Mouse (Mus musculus) C2C12 (cell line): ENCODE measurements around the gene Stx16.

Experiments used
- CEBPB ChIP-seq: IDR thresholded peaks from one replicate; pipeline ENCODE4 v1.6.1; 2011; ENCODE audit warnings: low read depth, mild to moderate bottlenecking, control low read depth, moderate library complexity
- CTCF ChIP-seq: IDR thresholded peaks from one replicate; pipeline ENCODE4 v1.5.1; 2011; ENCODE audit not compliant: control insufficient read depth, insufficient read depth, insufficient read length
- FOSL1 ChIP-seq: IDR thresholded peaks from one replicate; pipeline ENCODE4 v1.8.0; 2011; ENCODE audit warnings: mild to moderate bottlenecking, low read length; ENCODE audit not compliant: poor library complexity, insufficient read depth, severe bottlenecking
- MAX ChIP-seq: IDR thresholded peaks from one replicate; pipeline ENCODE4 v1.6.1; 2011; ENCODE audit warnings: mild to moderate bottlenecking, control low read depth
- MYOD1 ChIP-seq: IDR thresholded peaks from one replicate; pipeline ENCODE4 v1.6.1; 2011; ENCODE audit warnings: low read depth; ENCODE audit not compliant: control insufficient read depth, insufficient read length
- MYOG ChIP-seq: IDR thresholded peaks from one replicate; pipeline ENCODE4 v1.6.1; 2011; ENCODE audit not compliant: control insufficient read depth, insufficient read length; ENCODE audit errors: extremely low read depth
- USF1 ChIP-seq: IDR thresholded peaks from one replicate; pipeline ENCODE4 v1.6.1; 2011; ENCODE audit warnings: low read depth, mild to moderate bottlenecking, control low read depth, moderate library complexity

- no peak for TF ChIP-seq CTCF
- TF ChIP-seq USF1 = no peak
- TF ChIP-seq MAX = no peak
- no peak for TF ChIP-seq CEBPB
- TF ChIP-seq MYOG = no peak
- no peak for TF ChIP-seq MYOD1
- no peak for TF ChIP-seq FOSL1
Observed at GRCm38 (mm10) chr2:174095086-174095485, 19.0 kb downstream of the Stx16 start.
